Mouse (Mus musculus) bone marrow, adult 2 months (tissue): Measurements from ENCODE around the gene Pnpla6.

Source experiments
- CTCF ChIP-seq: fragments of 200-500 bp; IDR thresholded peaks from 2 replicates; pipeline ENCODE4 v1.5.1; 2011; ENCODE audit warnings: low read length, control low read depth; ENCODE audit not compliant: control insufficient read depth, insufficient read depth
- POLR2A ChIP-seq: fragments of 200-500 bp; IDR thresholded peaks from 2 replicates; pipeline ENCODE4 v1.6.1; 2011; ENCODE audit warnings: low read depth, mild to moderate bottlenecking, control low read depth, low read length, borderline replicate concordance; ENCODE audit not compliant: control insufficient read depth

- TF ChIP-seq CTCF: no peak
- peak; percentile 15; the same call in 1 of the 2 replicates for TF ChIP-seq POLR2A
Observed at GRCm38 (mm10) chr8:3516450-3517116, 1.4 kb downstream of the Pnpla6 start.
